Comparison of ENCODE assay signal across 8 mouse cellular contexts in the genomic region with DNA sequence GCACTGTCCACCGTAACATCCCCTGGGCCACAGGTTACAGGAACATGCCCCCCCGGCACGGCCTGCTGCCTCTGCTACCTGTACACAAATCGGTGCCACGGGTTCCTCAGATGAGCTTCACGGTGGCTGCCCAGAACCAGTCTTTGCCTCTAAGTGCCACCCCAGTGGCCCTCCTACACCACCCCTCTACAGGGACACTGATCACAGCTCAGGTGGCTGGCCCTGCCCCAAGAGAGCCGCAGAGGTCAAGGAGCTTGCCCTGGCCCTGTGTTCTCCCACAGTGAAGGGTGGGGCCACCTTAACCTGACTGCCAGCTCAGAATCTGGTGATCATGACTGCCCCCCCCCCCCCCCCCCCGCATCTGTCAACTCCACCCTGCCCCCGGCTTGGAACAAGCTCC. TPM values are rescaled to one million over a fixed set of nuclear protein-coding genes. Genes with fewer than 3 reads are reported as not detected.
DNase-seq lines count a peak whose midpoint lies in the region; ATAC-seq and TF ChIP-seq lines count a peak whose summit lies in the region.

TSS of gene Mea1 (plus strand) at position 378 of the 400 bp plus-strand sequence.

- 0 out of 2 replicates have a peak within 1 kb of the TSS, but pooled peaks have one; percentile 29 for H3K9ac ChIP-seq in liver, adult 2 months (ENCODE audit: low read depth, low read length)
- peak within 1 kb of the TSS; percentile 80 for H3K9ac ChIP-seq in forebrain, embryonic 12.5 days

- TF ChIP-seq CTCF in liver, adult 2 months (IDR thresholded peaks at IDR 0.05; ENCODE audit: low read depth, low read length), result no peak

- H3K4me2 ChIP-seq in forebrain, embryonic 12.5 days, result peak within 1 kb of the TSS; percentile 71

- H3K9me3 ChIP-seq in forebrain, embryonic 12.5 days, result no peaks in the 10 kb centered on the region

- no peak for TF ChIP-seq POLR2A in liver, adult 2 months (IDR thresholded peaks at IDR 0.05; ENCODE audit: extremely low read depth, insufficient read depth, low read length)

- H3K4me1 ChIP-seq in liver, adult 2 months (ENCODE audit: control insufficient read depth, insufficient read depth, low read length), result peaks cover 16% of the 10 kb centered on the region
- H3K4me1 ChIP-seq in forebrain, embryonic 12.5 days, result peaks cover 45% of the 10 kb centered on the region

- WGBS in liver, adult 2 months, result 75% methylated on average over 9 of the region's 9 CpGs
- 95% methylated on average over 7 of the region's 9 CpGs for WGBS in forebrain, embryonic 12.5 days
- WGBS in macrophage (ENCODE audit: missing documents), result 96% methylated on average over 7 of the region's 9 CpGs

- ATAC-seq in forebrain, embryonic 12.5 days (ENCODE audit: low FRiP score), result no peak
- no peak for ATAC-seq in erythroid progenitor cell, adult 5-6 weeks (replicated peaks; ENCODE audit: low FRiP score, poor library complexity, severe bottlenecking)

- no peaks in the 10 kb centered on the region for H3K27me3 ChIP-seq in liver, adult 2 months (ENCODE audit: control insufficient read depth, insufficient read depth, low read length)
- no peaks in the 10 kb centered on the region for H3K27me3 ChIP-seq in forebrain, embryonic 12.5 days

- H3K4me3 ChIP-seq in liver, adult 2 months (ENCODE audit: insufficient read depth, low read depth, low read length), result peak within 1 kb of the TSS; percentile 9; the same call in 1 of the 2 replicates
- peak within 1 kb of the TSS; percentile 88 for H3K4me3 ChIP-seq in forebrain, embryonic 12.5 days (replicated peaks)
- H3K4me3 ChIP-seq in macrophage (ENCODE audit: inconsistent target), result peak within 1 kb of the TSS; percentile 82

- intact Hi-C loops in heart, postnatal 25 days (cut with DNase I), result no loop called here

- H3K36me3 ChIP-seq in liver, adult 2 months (ENCODE audit: control insufficient read depth, insufficient read depth, low read length), result peaks cover 9% of the 10 kb centered on the region
- peaks cover 40% of the 10 kb centered on the region for H3K36me3 ChIP-seq in forebrain, embryonic 12.5 days (replicated peaks)
- H3K36me3 ChIP-seq in macrophage (ENCODE audit: inconsistent target), result peaks cover 38% of the 10 kb centered on the region

- DNase-seq in liver, adult 2 months (ENCODE audit: extremely low read depth, low read depth, low spot score), result peak; percentile 16
- DNase-seq in liver, result no peak
- no peak for DNase-seq in heart, postnatal 25 days (ENCODE audit: low spot score)
- DNase-seq in layer of hippocampus, postnatal 36 days, result no peak
- no peak for DNase-seq in urinary bladder, adult 18-20 months (ENCODE audit: low spot score in 2 of 2)

- H3K79me2 ChIP-seq in liver, adult 2 months (ENCODE audit: control insufficient read depth, insufficient read depth, low read length), result peaks cover 7% of the 10 kb centered on the region; the same call in 1 of the 2 replicates
- peaks cover 47% of the 10 kb centered on the region for H3K79me2 ChIP-seq in macrophage (ENCODE audit: inconsistent target)

- no peak within 1 kb of the TSS for H3K27ac ChIP-seq in liver, adult 2 months (replicated peaks; ENCODE audit: insufficient read depth, low read depth, low read length)
- H3K27ac ChIP-seq in forebrain, embryonic 12.5 days, result no peak within 1 kb of the TSS; the same call in 1 of the 2 replicates
- peak within 1 kb of the TSS; percentile 54; the same call in 1 of the 2 replicates for H3K27ac ChIP-seq in macrophage

RNA-seq across cellular contexts. Expression of gene Mea1, which starts in this region (rescaled TPM):
- total RNA-seq in liver, adult 2 months (2014; rRNA removed), result 52.4 and 60.4 TPM in 2 replicates
- polyA plus RNA-seq in liver, adult 2 months (2012; rRNA removed), result 55.2 and 65.9 TPM in 2 replicates
- polyA plus RNA-seq in forebrain, embryonic 12.5 days (2016; fragmentation: Nextera tagmentation; extraction: Ambion mirVana), result 156 and 158 TPM in 2 replicates
- total RNA-seq in heart, postnatal 25 days (2021), result 10 to 100 TPM; 48.6 to 53.8 TPM
- total RNA-seq in layer of hippocampus, postnatal 36 days (2021), result 100 to 1,000 TPM in 1 of 2 experiments, 10 to 100 TPM in 1; 97.6 to 100 TPM
- total RNA-seq in macrophage (2018; cell fraction: chromatin; rRNA removed), result 10 to 100 TPM in 8 of 26 experiments, 1 to 10 TPM in 18; 2.1 to 21.2 (median 7.1) TPM
- 100 to 1,000 TPM in 1 of 26 experiments, 10 to 100 TPM in 25; 60.6 to 102 (median 79.2) TPM for total RNA-seq in macrophage (2018; cell fraction: cytosol; rRNA removed)
- total RNA-seq in macrophage (2018; cell fraction: nucleus; rRNA removed), result 10 to 100 TPM in 23 of 26 experiments, 1 to 10 TPM in 3; 6.1 to 33.3 (median 15.9) TPM
- polyA plus RNA-seq in macrophage (2018), result 85.2 to 104 TPM (median 96.1 TPM) in 3 replicates
- total RNA-seq in erythroid progenitor cell, adult 5-6 weeks (2015; ENCODE audit: low replicate concordance), result 15.1 and 22.6 TPM in 2 replicates
- total RNA-seq in erythroid progenitor cell, adult 5-6 weeks (2017; ENCODE audit: low replicate concordance), result 4.2 and 10.9 TPM in 2 replicates

Comparison
In these comparisons a context has a peak if more than half of its experiments do, and no peak if none do; other contexts are left out.
1. H3K4me3 ChIP-seq: peak in every context shown above with its lines; median percentile 88 in forebrain, embryonic 12.5 days; 82 in macrophage; 9 in liver, adult 2 months.